Mouse (Mus musculus) midbrain, embryonic 15.5 days (tissue): ENCODE results near the gene Npnt. TPM values are rescaled to one million over a fixed set of nuclear protein-coding genes. Genes with fewer than 3 reads are reported as not detected.

Source experiments
- ATAC-seq: fragments of 200-750 bp; cut with Nextera tagmentation; replicated peaks from 2 replicates; pipeline ENCODE4 v1.8.0; 2017; ENCODE audit warnings: moderate TSS enrichment
- H3K27ac ChIP-seq: fragments of 300-500 bp; sonication (generic); 2 replicates; pipeline ENCODE4 v1.5.1; 2015; ENCODE audit warnings: mild to moderate bottlenecking, inconsistent platforms
- H3K27me3 ChIP-seq: fragments of 300-500 bp; sonication (generic); replicated peaks from 2 replicates; pipeline ENCODE4 v1.6.1; 2015; ENCODE audit warnings: inconsistent platforms
- H3K36me3 ChIP-seq: fragments of 300-500 bp; sonication (generic); replicated peaks from 2 replicates; pipeline ENCODE4 v1.6.1; 2015; ENCODE audit warnings: inconsistent platforms
- H3K4me1 ChIP-seq: fragments of 300-500 bp; sonication (generic); 2 replicates; pipeline ENCODE4 v1.6.1; 2015; ENCODE audit warnings: inconsistent platforms
- H3K4me2 ChIP-seq: fragments of 300-500 bp; sonication (generic); 2 replicates; pipeline ENCODE4 v1.6.1; 2015; ENCODE audit warnings: inconsistent platforms, mild to moderate bottlenecking, moderate library complexity
- H3K4me3 ChIP-seq: fragments of 300-500 bp; sonication (generic); 2 replicates; pipeline ENCODE4 v1.5.1; 2015; ENCODE audit warnings: mild to moderate bottlenecking, inconsistent platforms
- H3K9ac ChIP-seq: fragments of 300-500 bp; sonication (generic); 2 replicates; pipeline ENCODE4 v1.6.1; 2015; ENCODE audit warnings: mild to moderate bottlenecking, inconsistent platforms
- H3K9me3 ChIP-seq: fragments of 300-500 bp; sonication (generic); 2 replicates; pipeline ENCODE4 v1.6.1; 2016; ENCODE audit warnings: inconsistent platforms
- WGBS: fragments of 180-500 bp; shearing (Covaris S2); methylation state at CpG from one replicate; pipeline ENCODE4 v1.1.7; 2015; ENCODE audit warnings: mixed read lengths; 5-methylcytosine and 5-hydroxymethylcytosine counted together
- polyA plus RNA-seq: library from polyadenylated mRNA; unstranded; fragments of >200 nt; fragmentation: Nextera tagmentation; extraction: Ambion mirVana; gene quantifications from 2 replicates; pipeline ENCODE4 v1.2.1, GENCODE M21; 2015

Gene Npnt
- polyA plus RNA-seq, 1 experiment from 2014 or later, result 24.2 TPM

DNA sequence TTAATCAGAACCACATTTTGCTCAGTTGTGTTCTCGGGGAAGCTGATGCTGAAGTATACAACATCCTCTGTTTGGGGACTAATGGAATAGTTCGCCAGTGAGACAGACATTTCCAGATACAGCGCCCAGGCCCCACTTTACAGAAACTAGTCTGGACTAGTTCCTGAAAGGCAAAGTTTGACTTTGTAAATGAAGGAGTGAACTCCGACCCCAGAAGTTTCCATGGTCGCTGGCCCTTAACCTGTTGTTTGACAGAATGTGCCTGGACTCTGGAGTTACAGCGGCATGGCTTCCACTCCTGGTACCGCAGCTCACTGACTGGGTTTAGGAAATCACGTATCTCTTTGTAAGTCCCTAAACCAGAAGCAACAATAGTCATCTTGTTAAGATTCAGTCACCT, 89.3 kb downstream of the Npnt start:
- H3K36me3 ChIP-seq, result no peaks in the 10 kb centered on the region
- H3K27me3 ChIP-seq, result no peaks in the 10 kb centered on the region
- H3K4me1 ChIP-seq, result no peaks in the 10 kb centered on the region; the same call in 1 of the 2 replicates
- H3K9me3 ChIP-seq, result no peaks in the 10 kb centered on the region
- H3K4me2 ChIP-seq, result no peak overlapping the region
- H3K27ac ChIP-seq, result no peak overlapping the region
- 90% methylated on average over 8 of the region's 8 CpGs for WGBS
- no peak overlapping the region for H3K4me3 ChIP-seq
- no peak overlapping the region for H3K9ac ChIP-seq
- no peak for ATAC-seq

DNA sequence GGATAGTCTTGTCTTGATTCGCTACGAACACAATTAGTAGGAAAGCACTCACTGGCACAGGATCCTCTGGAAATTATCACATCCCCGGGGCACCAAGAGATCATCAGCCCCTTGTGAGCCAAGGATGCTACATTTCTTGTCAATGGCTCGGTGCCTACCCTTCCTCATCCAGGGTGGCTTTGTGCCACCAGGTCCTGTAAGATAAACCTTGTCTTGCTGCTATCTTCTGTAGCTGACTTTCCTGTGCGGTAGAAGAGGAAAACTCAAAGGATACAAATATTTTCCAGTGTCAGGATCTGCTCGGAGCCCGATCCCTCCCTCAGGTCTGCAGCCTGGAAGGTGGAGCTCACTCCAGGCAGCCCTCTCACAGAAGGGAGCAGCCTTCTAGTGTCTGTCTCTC, 90.5 kb downstream of the Npnt start:
- H3K27ac ChIP-seq, result no peak overlapping the region
- no peak overlapping the region for H3K4me3 ChIP-seq
- 91% methylated on average over 7 of the region's 7 CpGs for WGBS
- no peak overlapping the region for H3K9ac ChIP-seq
- H3K4me1 ChIP-seq, result no peaks in the 10 kb centered on the region; the same call in 1 of the 2 replicates
- H3K9me3 ChIP-seq, result no peaks in the 10 kb centered on the region
- H3K4me2 ChIP-seq, result no peak overlapping the region
- H3K36me3 ChIP-seq, result no peaks in the 10 kb centered on the region
- ATAC-seq, result no peak
- H3K27me3 ChIP-seq, result no peaks in the 10 kb centered on the region

DNA sequence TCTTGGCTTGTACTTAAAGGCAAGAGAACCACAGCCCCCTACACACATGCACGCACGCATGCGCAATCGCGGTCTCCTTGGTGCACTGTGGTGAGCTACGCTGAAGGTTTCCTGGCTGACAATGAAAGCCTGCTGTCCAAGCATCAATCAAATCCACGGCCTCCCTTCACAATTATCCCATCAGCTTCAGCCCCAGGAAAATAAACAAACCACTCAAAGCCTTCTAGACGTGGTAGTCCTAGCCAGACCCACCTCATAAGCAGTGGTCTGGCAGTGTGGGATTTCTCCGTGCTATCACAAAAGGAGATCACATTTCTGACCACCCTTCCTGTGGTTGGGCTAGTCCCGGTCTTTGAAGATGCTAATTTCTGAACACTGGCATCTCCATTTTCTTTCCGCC, 91.2 kb downstream of the Npnt start:
- 70% methylated on average over 11 of the region's 11 CpGs for WGBS
- Histone ChIP-seq H3K36me3 (no peaks in the 10 kb centered on the region), H3K9me3 (no peaks in the 10 kb centered on the region), H3K4me2 (no peak overlapping the region), H3K27ac (no peak overlapping the region), H3K27me3 (no peaks in the 10 kb centered on the region), H3K4me1 (no peaks in the 10 kb centered on the region), H3K4me3 (no peak overlapping the region), H3K9ac (no peak overlapping the region)
- no peak for ATAC-seq

DNA sequence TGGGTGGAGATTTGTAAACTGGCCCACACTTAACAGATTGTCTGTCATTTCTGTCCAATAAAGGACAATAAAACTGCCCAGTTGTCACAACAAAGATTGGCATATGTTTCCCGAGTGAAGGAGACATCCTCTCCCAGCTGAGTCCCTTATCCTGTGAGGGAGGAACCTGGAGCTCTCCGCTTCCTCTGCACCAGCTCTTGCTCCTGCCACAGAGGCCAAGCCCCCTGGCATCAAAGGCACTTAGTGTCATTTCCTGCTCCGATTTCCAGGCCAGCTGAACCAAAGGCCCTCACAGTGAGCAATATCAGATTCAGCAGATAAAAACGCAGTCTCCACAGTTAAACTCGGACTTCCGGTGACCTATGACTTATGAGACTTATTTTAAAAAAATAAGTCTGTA, 93.4 kb downstream of the Npnt start:
- 78% methylated on average over 6 of the region's 6 CpGs for WGBS
- no peaks in the 10 kb centered on the region for H3K9me3 ChIP-seq
- H3K4me3 ChIP-seq, result no peak overlapping the region
- H3K9ac ChIP-seq, result no peak overlapping the region
- no peak overlapping the region for H3K4me2 ChIP-seq
- H3K4me1 ChIP-seq, result 0 out of 2 replicates have a peak, but pooled peaks cover 6% of the 10 kb centered on the region
- no peaks in the 10 kb centered on the region for H3K36me3 ChIP-seq
- no peaks in the 10 kb centered on the region for H3K27me3 ChIP-seq
- no peak for ATAC-seq
- no peak overlapping the region for H3K27ac ChIP-seq

DNA sequence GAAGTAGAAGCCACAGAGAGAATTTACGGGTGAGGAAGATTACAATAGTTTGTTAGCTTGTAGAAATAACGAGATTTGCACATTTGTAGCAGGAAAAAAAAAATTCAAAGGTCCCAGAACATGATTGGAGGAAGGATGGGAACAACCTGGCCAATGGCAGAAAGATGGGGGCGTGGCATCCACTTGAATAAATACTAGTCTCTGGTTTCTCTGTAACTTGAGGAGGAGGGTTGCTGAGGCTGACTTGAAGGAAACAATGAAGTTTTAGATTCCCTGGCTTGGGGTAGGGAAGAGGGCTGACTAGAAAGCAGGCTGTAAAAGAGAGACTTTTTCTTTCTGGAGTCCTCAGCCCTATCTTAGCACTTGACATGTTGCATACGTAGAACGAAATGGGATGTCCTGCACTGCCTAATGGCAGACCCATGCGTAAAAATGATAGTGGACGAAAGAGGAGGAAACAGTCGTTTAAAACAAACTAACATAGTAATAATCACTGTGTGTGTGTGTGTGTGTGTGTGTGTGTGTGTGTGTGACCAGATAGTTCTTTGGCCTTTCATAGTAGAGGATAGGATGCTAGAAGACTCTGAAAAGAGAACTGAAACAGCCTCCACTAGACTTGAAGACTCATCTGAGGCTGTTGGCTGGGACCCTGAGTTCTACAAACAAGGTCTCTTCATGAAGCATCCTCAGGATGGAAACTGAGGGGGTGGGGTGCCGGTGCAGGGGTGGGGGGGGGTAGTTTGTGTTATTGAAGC, 94.5 kb downstream of the Npnt start:
- Histone ChIP-seq H3K4me2 (no peak overlapping the region), H3K9me3 (no peaks in the 10 kb centered on the region), H3K4me1 (0 out of 2 replicates have a peak, but pooled peaks cover 8% of the 10 kb centered on the region), H3K36me3 (no peaks in the 10 kb centered on the region), H3K27ac (no peak overlapping the region), H3K27me3 (no peaks in the 10 kb centered on the region), H3K9ac (no peak overlapping the region), H3K4me3 (no peak overlapping the region)
- ATAC-seq, result no peak
- 64% methylated on average over 9 of the region's 9 CpGs for WGBS

DNA sequence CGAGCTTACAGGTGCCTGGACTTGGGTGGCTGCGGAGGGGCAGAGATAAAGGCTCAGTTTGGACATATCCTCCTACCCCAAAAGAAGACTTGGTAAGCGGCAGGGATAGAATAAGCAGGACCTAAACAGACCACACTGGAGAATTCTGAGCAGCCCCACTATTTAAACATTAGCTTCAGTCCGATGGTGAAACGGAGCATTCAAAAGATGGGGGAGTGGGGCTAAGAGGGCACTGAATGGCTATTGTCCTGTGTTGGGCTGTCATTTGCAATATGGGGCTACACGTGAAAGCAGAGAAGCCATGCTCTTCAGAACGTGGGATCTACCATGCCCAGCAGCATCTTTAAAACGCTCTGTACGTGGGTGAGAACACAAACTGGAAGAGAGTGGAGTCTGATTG, 95.8 kb downstream of the Npnt start:
- Histone ChIP-seq H3K27ac (no peak overlapping the region), H3K4me1 (0 out of 2 replicates have a peak, but pooled peaks cover 8% of the 10 kb centered on the region), H3K36me3 (no peaks in the 10 kb centered on the region), H3K4me3 (no peak overlapping the region), H3K27me3 (no peaks in the 10 kb centered on the region), H3K4me2 (no peak overlapping the region), H3K9ac (no peak overlapping the region), H3K9me3 (no peaks in the 10 kb centered on the region)
- WGBS, result 80% methylated on average over 9 of the region's 9 CpGs
- ATAC-seq, result no peak

DNA sequence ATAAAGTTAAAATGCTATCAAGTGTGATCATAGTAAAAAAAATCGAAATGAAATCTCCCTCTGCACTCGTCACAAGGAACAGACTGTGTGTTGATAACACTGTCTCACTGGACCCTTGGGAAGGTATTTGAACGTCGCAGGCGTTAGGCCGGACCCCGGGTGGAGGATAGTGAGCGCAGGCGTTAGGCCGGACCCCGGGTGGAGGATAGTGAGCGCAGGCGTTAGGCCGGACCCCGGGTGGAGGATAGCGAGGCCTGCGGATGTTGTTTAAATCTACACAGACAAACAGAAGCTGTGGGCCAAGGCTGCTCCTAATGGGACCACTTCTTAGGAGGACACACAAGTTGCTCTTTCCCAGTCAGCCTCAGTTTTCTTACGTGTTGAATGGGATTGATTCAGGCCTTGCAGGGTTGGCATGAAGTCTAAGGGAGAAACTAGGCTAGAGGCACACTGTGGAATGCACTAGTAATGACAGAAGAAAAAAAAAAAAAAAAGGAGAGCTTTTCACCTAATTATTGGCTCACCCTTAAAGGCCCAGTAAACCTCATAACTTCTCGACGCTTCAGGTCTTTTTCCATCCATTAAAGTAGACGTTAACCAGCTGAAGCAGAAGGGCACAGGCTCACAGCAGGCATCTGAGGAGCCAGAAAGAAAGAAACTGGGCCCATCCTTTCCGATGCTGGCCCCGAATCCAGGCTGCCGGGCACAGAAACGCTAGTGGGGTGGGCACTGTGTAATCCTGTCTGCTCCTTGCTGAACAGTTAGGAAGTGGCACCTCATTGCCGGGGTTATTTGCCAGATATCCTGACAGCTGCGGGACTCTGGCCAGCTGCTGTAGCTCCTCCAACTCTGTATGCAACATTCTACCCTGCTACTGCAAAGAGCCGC, 98.0 kb downstream of the Npnt start:
- peak; percentile 69 for ATAC-seq
- Histone ChIP-seq H3K27ac (no peak overlapping the region), H3K4me1 (0 out of 2 replicates have a peak, but pooled peaks cover 8% of the 10 kb centered on the region), H3K27me3 (no peaks in the 10 kb centered on the region), H3K4me3 (no peak overlapping the region), H3K36me3 (no peaks in the 10 kb centered on the region), H3K9me3 (no peaks in the 10 kb centered on the region), H3K9ac (no peak overlapping the region), H3K4me2 (no peak overlapping the region)
- 62% methylated on average over 28 of the region's 28 CpGs for WGBS

DNA sequence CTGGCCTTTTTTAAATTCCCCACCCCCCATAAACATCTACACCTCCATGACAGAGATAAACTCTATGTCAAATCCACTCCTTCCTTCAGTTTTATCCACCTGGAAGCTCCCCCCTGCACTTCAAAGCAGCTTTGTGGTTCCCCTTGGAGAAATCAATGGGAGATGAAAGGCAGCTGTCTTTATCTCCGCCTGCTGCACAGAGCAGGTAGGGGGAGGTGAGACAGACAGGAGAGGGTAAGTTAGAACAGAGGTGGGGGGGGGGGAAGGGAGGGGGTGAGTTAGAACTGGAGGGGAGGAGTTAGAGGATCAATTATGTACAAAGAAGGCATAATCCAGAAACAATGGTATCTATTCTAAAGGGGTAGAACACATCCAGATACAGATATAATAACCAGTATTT, 98.7 kb downstream of the Npnt start:
- ATAC-seq, result peak; percentile 74
- Histone ChIP-seq H3K4me3 (no peak overlapping the region), H3K4me2 (no peak overlapping the region), H3K36me3 (no peaks in the 10 kb centered on the region), H3K9ac (no peak overlapping the region), H3K9me3 (no peaks in the 10 kb centered on the region), H3K27ac (no peak overlapping the region), H3K4me1 (0 out of 2 replicates have a peak, but pooled peaks cover 8% of the 10 kb centered on the region), H3K27me3 (no peaks in the 10 kb centered on the region)
- WGBS, result 62% methylated on average over 1 of the region's 1 CpGs

DNA sequence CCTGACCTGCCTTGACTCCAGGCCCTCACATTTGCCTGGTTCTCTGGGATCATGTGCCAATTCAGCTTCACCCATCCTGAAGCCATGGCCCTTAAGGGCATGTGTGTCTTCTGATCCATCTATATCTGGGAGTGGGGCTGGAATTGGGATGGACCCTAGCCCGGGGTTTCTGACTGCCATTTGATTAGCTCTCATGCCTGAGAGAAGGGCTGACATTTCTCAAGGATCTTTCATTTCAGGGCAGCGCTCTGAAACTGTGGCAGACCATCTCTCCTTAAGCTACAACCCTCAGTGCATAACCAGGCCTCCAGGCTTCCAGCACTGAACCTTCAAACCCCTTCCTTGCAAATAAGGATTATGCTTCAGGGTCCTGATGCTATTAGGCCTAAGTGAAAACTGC, 99.7 kb downstream of the Npnt start:
- Histone ChIP-seq H3K27me3 (no peaks in the 10 kb centered on the region), H3K4me3 (no peak overlapping the region), H3K9me3 (no peaks in the 10 kb centered on the region), H3K4me2 (no peak overlapping the region), H3K36me3 (no peaks in the 10 kb centered on the region), H3K27ac (no peak overlapping the region), H3K4me1 (0 out of 2 replicates have a peak, but pooled peaks cover 8% of the 10 kb centered on the region), H3K9ac (no peak overlapping the region)
- ATAC-seq, result no peak
- 78% methylated on average over 2 of the region's 2 CpGs for WGBS

DNA sequence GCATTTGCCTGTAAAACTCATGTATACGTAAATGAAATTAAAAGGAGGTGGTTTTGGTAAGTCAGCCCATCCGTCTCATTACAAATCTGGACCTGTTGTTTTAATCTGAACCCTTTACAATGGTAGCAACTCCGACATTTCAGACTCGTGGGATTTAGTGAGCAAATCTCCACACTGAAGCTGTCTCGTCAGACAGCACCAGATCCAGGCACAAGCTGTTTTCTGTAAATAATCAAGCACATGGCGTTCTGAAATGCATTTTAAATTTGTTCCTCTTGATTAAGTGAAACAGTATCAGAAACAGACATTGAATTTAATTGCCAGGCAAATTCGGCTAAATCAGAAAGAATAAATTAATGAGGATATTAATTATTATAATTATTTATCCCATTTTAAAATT, 100.4 kb downstream of the Npnt start:
- 0 out of 2 replicates have a peak, but pooled peaks cover 8% of the 10 kb centered on the region for H3K4me1 ChIP-seq
- no peaks in the 10 kb centered on the region for H3K27me3 ChIP-seq
- H3K9me3 ChIP-seq, result no peaks in the 10 kb centered on the region
- no peak for ATAC-seq
- H3K4me2 ChIP-seq, result no peak overlapping the region
- H3K36me3 ChIP-seq, result no peaks in the 10 kb centered on the region
- no peak overlapping the region for H3K9ac ChIP-seq
- 66% methylated on average over 7 of the region's 7 CpGs for WGBS
- H3K4me3 ChIP-seq, result no peak overlapping the region
- no peak overlapping the region for H3K27ac ChIP-seq

DNA sequence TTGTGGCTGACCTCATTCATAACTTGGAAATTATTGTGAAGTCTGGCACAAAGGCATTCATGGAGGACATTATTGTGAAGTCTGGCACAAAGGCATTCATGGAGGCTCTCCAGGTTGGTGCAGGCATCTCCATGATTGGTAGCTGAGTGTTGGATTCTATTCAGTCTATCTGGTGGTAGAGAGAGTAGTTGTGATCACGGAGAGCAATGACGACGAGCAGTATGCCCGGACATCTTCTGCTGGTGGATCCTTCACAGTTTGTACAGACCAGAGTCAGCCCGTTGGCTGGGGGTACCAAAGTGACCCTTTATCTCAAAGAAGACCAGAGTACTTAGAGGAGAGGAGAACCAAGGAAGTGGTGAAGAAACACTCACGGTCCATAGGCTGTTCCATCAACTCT, 107.4 kb downstream of the Npnt start:
- no peaks in the 10 kb centered on the region for H3K9me3 ChIP-seq
- H3K4me2 ChIP-seq, result no peak overlapping the region
- no peaks in the 10 kb centered on the region for H3K4me1 ChIP-seq
- ATAC-seq, result no peak
- peaks cover 16% of the 10 kb centered on the region for H3K36me3 ChIP-seq
- H3K9ac ChIP-seq, result no peak overlapping the region
- H3K27me3 ChIP-seq, result no peaks in the 10 kb centered on the region
- no peak overlapping the region for H3K4me3 ChIP-seq
- 96% methylated on average over 6 of the region's 6 CpGs for WGBS
- H3K27ac ChIP-seq, result no peak overlapping the region

DNA sequence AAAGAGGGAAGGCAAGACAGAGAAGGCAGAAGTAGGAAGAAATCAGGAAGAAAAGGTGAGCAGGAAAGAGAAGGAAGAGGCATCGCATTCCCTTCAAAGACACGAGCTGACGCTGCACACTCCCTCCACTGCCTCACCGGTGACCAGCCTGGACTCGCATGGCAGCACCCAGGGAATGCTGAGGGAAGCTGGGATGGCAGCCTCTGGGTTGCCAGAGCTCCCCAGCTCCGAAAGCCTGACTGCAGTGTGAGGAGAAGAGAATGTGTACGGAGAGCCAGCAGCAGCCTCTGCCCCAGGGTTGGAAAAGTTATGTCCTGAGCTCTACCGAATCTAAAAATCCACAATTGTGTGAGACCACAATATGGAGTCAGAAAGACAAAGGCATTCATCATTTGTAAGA, 110.6 kb downstream of the Npnt start:
- Histone ChIP-seq H3K9ac (no peak overlapping the region), H3K36me3 (peaks cover 16% of the 10 kb centered on the region), H3K4me2 (no peak overlapping the region), H3K9me3 (no peaks in the 10 kb centered on the region), H3K4me3 (no peak overlapping the region), H3K4me1 (no peaks in the 10 kb centered on the region), H3K27ac (no peak overlapping the region), H3K27me3 (no peaks in the 10 kb centered on the region)
- no peak for ATAC-seq
- WGBS, result 79% methylated on average over 8 of the region's 8 CpGs
